Mouse (Mus musculus): ENCODE results near the gene Stk4. TPM values are rescaled to one million over a fixed set of nuclear protein-coding genes. Genes with fewer than 3 reads are reported as not detected.
"Not testable (repeated sequence)": the region's sequence is repeated elsewhere in the genome, so short reads cannot be mapped to it uniquely, and the experiment has no call there.

Gene Stk4
- polyA plus RNA-seq, 1 experiment from 2014 or later, result 41.1 TPM

DNA sequence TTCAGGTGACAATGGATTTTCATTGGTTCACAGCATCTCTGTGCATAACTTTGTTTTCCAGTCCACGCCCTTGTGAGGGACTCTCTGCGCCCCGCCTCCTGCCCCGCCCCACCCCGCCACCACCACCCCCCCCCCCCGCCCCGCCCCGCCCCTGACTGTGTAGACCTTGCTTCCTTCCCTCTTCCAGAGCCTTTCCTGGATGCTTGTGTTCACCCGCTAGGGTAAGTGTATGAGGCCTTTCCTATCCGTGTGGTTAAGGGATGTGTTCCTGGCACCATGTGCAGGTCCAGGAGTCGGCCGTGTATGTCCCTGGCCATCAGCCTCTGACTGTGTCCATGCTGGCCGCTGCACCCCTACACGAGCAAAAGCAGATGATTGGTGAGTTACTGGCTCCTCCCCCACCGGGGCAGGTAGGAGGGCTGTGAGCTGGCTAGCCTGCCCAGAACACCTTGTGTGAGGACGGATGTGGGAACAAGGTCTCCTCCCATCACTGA is 22.9 kb upstream of the Stk4 start:
- ATAC-seq (ENCODE audit: low FRiP score) (peak; percentile 60; the same call in 1 of the 2 replicates), DNase-seq (ENCODE audit: low spot score) (peak; percentile 35)
- H3K4me2 ChIP-seq (replicated peaks; ENCODE audit: low read depth, low read length), result peak overlapping the region; percentile 22
- 7% methylated on average over 11 of the region's 16 CpGs for WGBS
- H3K36me3 ChIP-seq (ENCODE audit: control insufficient read depth, insufficient read depth, low read length), result no peaks in the 10 kb centered on the region
- no peak overlapping the region for H3K27ac ChIP-seq (ENCODE audit: low read depth, low read length)
- H3K9ac ChIP-seq (ENCODE audit: low read depth, low read length), result no peak overlapping the region
- no peaks in the 10 kb centered on the region for H3K27me3 ChIP-seq (ENCODE audit: control insufficient read depth, insufficient read depth, low read length)
- H3K4me1 ChIP-seq (replicated peaks; ENCODE audit: control insufficient read depth, insufficient read depth, low read length), result no peaks in the 10 kb centered on the region
- H3K4me3 ChIP-seq (ENCODE audit: low read depth, low read length), result 0 out of 2 replicates have a peak overlapping the region, but pooled peaks have one; percentile 0
- no peaks in the 10 kb centered on the region for H3K9me3 ChIP-seq (ENCODE audit: control insufficient read depth, low read length)

DNA sequence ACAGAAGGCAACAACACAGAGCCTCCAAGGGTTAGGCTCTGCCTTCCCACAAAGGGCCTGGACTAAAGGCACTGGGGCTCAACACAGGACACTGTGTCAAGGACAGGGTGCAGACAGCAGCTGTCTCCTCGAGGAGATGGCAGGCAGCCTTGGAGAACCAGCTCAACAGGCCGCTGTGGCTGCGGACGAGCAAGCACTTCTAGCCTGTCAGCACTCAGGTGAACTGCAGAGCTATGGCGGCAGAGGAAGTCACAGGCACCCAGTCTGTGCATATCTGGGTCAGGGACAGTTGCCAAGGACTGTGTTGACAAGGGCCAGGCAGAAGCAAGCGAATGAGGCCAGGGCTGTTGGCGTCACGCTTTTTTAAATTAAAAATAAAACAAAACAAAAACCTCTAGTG is 16.4 kb upstream of the Stk4 start:
- ATAC-seq (ENCODE audit: low FRiP score), result no peak
- H3K4me1 ChIP-seq (replicated peaks; ENCODE audit: control insufficient read depth, insufficient read depth, low read length), result no peaks in the 10 kb centered on the region
- no peaks in the 10 kb centered on the region for H3K9me3 ChIP-seq (ENCODE audit: control insufficient read depth, low read length)
- H3K27ac ChIP-seq (ENCODE audit: low read depth, low read length), result no peak overlapping the region
- no peak overlapping the region for H3K4me3 ChIP-seq (ENCODE audit: low read depth, low read length)
- WGBS, result 92% methylated on average over 8 of the region's 8 CpGs
- no peak overlapping the region for H3K4me2 ChIP-seq (replicated peaks; ENCODE audit: low read depth, low read length)
- no peaks in the 10 kb centered on the region for H3K27me3 ChIP-seq (ENCODE audit: control insufficient read depth, insufficient read depth, low read length)
- no peak overlapping the region for H3K9ac ChIP-seq (ENCODE audit: low read depth, low read length)
- no peak for DNase-seq (ENCODE audit: low spot score)
- peaks cover 1% of the 10 kb centered on the region for H3K36me3 ChIP-seq (ENCODE audit: control insufficient read depth, insufficient read depth, low read length)

DNA sequence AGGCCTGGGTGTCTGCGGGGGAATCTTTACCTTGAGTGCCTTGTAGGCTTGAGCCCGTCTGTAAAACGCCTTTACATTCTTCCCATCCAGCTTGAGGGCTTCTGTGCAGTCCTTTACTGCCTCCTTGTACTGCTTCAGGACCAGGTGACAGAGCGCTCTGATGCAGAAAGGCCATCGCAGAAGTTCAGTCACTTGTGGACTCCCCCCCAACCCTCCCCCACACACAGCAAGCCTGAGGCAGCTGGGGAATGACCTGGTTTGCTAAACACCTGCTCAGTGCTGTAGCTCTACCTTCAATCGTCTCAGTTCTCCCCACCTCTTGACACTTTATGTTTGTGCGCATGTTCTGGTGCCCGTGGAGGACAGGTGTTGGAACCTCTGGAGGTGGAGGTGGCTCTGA is 15.5 kb upstream of the Stk4 start:
- Histone ChIP-seq H3K27me3 (ENCODE audit: control insufficient read depth, insufficient read depth, low read length) (no peaks in the 10 kb centered on the region), H3K4me2 (replicated peaks; ENCODE audit: low read depth, low read length) (no peak overlapping the region), H3K36me3 (ENCODE audit: control insufficient read depth, insufficient read depth, low read length) (peaks cover 6% of the 10 kb centered on the region), H3K9me3 (ENCODE audit: control insufficient read depth, low read length) (no peaks in the 10 kb centered on the region), H3K4me3 (ENCODE audit: low read depth, low read length) (no peak overlapping the region), H3K9ac (ENCODE audit: low read depth, low read length) (no peak overlapping the region), H3K4me1 (replicated peaks; ENCODE audit: control insufficient read depth, insufficient read depth, low read length) (no peaks in the 10 kb centered on the region), H3K27ac (ENCODE audit: low read depth, low read length) (no peak overlapping the region)
- DNase-seq (ENCODE audit: low spot score) (no peak), ATAC-seq (ENCODE audit: low FRiP score) (no peak)
- WGBS, result 94% methylated on average over 8 of the region's 8 CpGs

DNA sequence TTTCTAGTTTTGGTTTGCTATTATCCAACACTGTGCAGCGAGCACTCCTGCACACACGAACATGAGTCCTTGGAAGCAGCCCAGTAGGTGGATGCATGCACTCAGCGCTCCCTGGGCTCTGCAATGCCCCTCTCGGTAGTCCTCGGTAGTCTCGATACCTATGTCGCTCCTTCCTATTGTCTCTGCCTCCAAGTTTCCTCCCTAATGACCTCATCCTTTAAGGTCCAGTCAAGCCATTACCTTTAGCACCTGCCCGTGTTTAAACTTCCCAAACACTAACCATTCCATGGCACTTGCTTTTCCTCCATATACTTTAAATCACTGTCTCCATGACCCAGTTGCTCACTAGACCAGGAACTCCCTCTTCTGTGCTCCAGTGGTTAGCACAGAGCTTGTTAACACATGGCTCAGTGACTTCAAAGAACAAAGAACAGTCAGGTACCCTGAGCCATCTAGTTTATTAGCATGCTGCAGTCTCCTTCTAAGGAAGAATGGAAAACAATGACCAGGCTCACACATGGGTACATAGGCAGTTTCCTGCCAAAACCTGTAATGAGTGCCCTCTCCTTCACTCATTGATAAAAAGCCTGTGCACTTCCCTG is 10.4 kb upstream of the Stk4 start:
- no peak overlapping the region for H3K4me2 ChIP-seq (replicated peaks; ENCODE audit: low read depth, low read length)
- 95% methylated on average over 8 of the region's 8 CpGs for WGBS
- H3K36me3 ChIP-seq (ENCODE audit: control insufficient read depth, insufficient read depth, low read length), result peaks cover 11% of the 10 kb centered on the region
- no peak overlapping the region for H3K4me3 ChIP-seq (ENCODE audit: low read depth, low read length)
- H3K9me3 ChIP-seq (ENCODE audit: control insufficient read depth, low read length), result no peaks in the 10 kb centered on the region
- H3K27ac ChIP-seq (ENCODE audit: low read depth, low read length), result no peak overlapping the region
- no peak for DNase-seq (ENCODE audit: low spot score)
- H3K9ac ChIP-seq (ENCODE audit: low read depth, low read length), result no peak overlapping the region
- no peak for ATAC-seq (ENCODE audit: low FRiP score)
- no peaks in the 10 kb centered on the region for H3K4me1 ChIP-seq (replicated peaks; ENCODE audit: control insufficient read depth, insufficient read depth, low read length)
- no peaks in the 10 kb centered on the region for H3K27me3 ChIP-seq (ENCODE audit: control insufficient read depth, insufficient read depth, low read length)

DNA sequence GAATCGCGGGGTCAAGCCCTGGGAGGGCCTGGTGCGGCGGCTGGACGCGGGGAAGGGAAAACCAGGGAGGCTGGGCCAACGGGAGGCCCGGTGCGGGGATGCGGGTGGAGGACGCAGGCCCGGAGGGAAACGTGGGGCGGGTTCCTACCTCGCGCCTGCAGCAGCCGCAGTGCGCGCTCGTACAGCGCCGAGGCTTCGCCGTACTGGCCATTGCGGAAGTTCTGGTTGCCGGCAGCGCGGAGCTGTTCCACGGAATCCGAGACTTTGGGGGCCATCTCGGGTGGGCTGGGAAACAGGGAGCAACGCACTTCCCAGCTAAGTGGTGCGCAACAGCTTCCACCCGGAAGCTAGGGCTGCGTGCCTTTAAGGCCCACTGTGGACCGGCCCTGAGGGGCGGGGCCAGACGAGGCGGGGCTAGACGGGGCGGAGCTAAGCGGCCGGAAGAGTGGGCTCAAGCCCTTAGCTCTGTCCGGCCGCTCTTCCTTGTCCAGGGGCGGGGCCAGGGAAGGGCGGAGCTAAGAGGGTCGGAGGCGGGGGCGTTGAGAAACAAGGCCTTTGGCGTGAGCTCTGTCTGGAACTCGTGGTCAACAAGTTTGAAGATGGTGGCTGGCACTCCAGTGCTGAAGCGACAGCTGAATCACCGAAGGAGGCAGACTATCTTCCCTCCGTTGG is 779 bp downstream of the Stk4 start, which contains the start of gene Tomm34:
TSS of gene Tomm34 (minus strand) at position 405 of the 672 bp plus-strand sequence.
- Histone ChIP-seq H3K27me3 (ENCODE audit: control insufficient read depth, insufficient read depth, low read length) (no peaks in the 10 kb centered on the region), H3K4me2 (replicated peaks; ENCODE audit: low read depth, low read length) (peak within 1 kb of the TSS; percentile 84), H3K27ac (ENCODE audit: low read depth, low read length) (peak within 1 kb of the TSS; percentile 59), H3K4me1 (replicated peaks; ENCODE audit: control insufficient read depth, insufficient read depth, low read length) (peaks cover 3% of the 10 kb centered on the region; the same call in 1 of the 2 replicates), H3K4me3 (ENCODE audit: low read depth, low read length) (peak within 1 kb of the TSS; percentile 86), H3K9ac (ENCODE audit: low read depth, low read length) (peak within 1 kb of the TSS; percentile 73), H3K9me3 (ENCODE audit: control insufficient read depth, low read length) (no peaks in the 10 kb centered on the region), H3K36me3 (ENCODE audit: control insufficient read depth, insufficient read depth, low read length) (no peaks in the 10 kb centered on the region)
- ATAC-seq (ENCODE audit: low FRiP score) (peak; percentile 96), DNase-seq (ENCODE audit: low spot score) (peak; percentile 98)
- WGBS, result 3% methylated on average over 29 of the region's 55 CpGs

DNA sequence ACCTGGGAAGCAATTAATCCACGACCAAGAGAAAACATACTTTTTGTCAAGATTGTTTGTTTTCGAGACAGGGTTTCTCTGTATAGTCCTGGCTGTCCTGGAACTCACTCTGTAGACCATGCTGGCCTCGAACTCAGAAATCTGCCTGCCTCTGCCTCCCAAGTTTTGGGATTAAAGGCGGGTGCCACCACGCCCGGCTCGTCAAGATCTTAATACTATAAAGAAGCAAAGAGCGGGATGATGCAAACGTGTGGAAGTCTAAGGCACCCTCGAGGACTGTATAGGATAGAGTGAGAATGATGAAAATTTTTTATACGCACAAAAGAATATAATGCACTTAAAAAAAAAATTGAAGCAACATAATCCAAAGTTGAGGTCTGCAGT is 1.3 kb downstream of the Stk4 start:
- not testable (repeated sequence) for H3K27ac ChIP-seq (ENCODE audit: low read depth, low read length); H3K27me3 ChIP-seq (ENCODE audit: control insufficient read depth, insufficient read depth, low read length); H3K4me1 ChIP-seq (replicated peaks; ENCODE audit: control insufficient read depth, insufficient read depth, low read length); H3K9ac ChIP-seq (ENCODE audit: low read depth, low read length); DNase-seq (ENCODE audit: low spot score); H3K36me3 ChIP-seq (ENCODE audit: control insufficient read depth, insufficient read depth, low read length); H3K9me3 ChIP-seq (ENCODE audit: control insufficient read depth, low read length)
- peak overlapping the region; percentile 86 for H3K4me3 ChIP-seq (ENCODE audit: low read depth, low read length)
- WGBS, result 79% methylated on average over 11 of the region's 11 CpGs
- peak overlapping the region; percentile 84 for H3K4me2 ChIP-seq (replicated peaks; ENCODE audit: low read depth, low read length)
- peak; percentile 3; the same call in 1 of the 2 replicates for ATAC-seq (ENCODE audit: low FRiP score)

DNA sequence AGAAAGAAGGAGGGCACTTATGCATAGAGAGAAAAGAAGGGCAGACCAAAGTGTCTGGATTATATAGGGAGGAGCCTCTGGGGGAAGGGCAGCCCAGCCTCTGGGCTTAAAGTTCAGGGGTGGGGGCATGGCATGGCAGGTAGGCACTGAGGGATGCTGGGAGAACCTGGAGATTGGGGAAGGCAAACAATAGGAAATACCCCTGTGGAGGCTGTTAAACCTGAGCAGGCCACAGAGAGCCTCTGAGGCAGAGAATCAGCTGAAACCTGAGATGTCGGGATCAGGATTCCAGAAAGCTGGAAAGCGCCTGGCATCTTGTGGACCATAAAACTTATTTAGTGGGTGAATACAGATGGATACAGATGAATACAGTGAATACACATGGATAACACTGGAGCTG is 2.0 kb downstream of the Stk4 start:
- 83% methylated on average over 2 of the region's 2 CpGs for WGBS
- no peak overlapping the region for H3K9ac ChIP-seq (ENCODE audit: low read depth, low read length)
- ATAC-seq (ENCODE audit: low FRiP score) (no peak), DNase-seq (ENCODE audit: low spot score) (no peak)
- peaks cover 3% of the 10 kb centered on the region; the same call in 1 of the 2 replicates for H3K4me1 ChIP-seq (replicated peaks; ENCODE audit: control insufficient read depth, insufficient read depth, low read length)
- H3K27me3 ChIP-seq (ENCODE audit: control insufficient read depth, insufficient read depth, low read length), result no peaks in the 10 kb centered on the region
- H3K4me2 ChIP-seq (replicated peaks; ENCODE audit: low read depth, low read length), result no peak overlapping the region
- H3K9me3 ChIP-seq (ENCODE audit: control insufficient read depth, low read length), result no peaks in the 10 kb centered on the region
- H3K36me3 ChIP-seq (ENCODE audit: control insufficient read depth, insufficient read depth, low read length), result no peaks in the 10 kb centered on the region
- no peak overlapping the region for H3K27ac ChIP-seq (ENCODE audit: low read depth, low read length)
- no peak overlapping the region for H3K4me3 ChIP-seq (ENCODE audit: low read depth, low read length)

DNA sequence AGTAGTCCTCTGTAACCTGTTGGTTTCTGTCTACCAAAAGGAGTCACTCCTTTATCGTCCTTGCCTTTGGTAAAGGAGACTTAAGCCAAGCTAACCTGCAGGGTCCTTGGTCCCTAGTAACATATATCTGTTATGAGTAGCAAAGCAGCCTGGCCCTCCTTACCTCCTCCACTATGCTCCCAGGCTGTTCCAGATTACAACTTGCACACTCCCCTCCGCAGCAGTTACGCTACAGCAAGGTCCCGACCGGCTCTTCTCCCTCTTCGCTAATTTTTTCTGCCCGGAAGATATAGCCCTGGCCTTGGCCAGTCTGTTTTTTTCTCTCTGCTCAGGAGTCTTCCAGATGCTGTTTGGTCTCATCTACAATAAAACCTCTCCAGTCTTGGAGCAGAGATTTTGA is 3.0 kb downstream of the Stk4 start:
- Histone ChIP-seq H3K9ac (ENCODE audit: low read depth, low read length) (no peak overlapping the region), H3K4me3 (ENCODE audit: low read depth, low read length) (no peak overlapping the region), H3K4me2 (replicated peaks; ENCODE audit: low read depth, low read length) (no peak overlapping the region), H3K36me3 (ENCODE audit: control insufficient read depth, insufficient read depth, low read length) (no peaks in the 10 kb centered on the region), H3K27me3 (ENCODE audit: control insufficient read depth, insufficient read depth, low read length) (no peaks in the 10 kb centered on the region), H3K9me3 (ENCODE audit: control insufficient read depth, low read length) (no peaks in the 10 kb centered on the region), H3K4me1 (replicated peaks; ENCODE audit: control insufficient read depth, insufficient read depth, low read length) (peaks cover 3% of the 10 kb centered on the region; the same call in 1 of the 2 replicates), H3K27ac (ENCODE audit: low read depth, low read length) (no peak overlapping the region)
- no peak for ATAC-seq (ENCODE audit: low FRiP score)
- 84% methylated on average over 7 of the region's 7 CpGs for WGBS
- no peak for DNase-seq (ENCODE audit: low spot score)

All from hindbrain, embryonic 11.5 days (tissue).